Comparison of ENCODE assay signal across 15 mouse cellular contexts in the genomic region with DNA sequence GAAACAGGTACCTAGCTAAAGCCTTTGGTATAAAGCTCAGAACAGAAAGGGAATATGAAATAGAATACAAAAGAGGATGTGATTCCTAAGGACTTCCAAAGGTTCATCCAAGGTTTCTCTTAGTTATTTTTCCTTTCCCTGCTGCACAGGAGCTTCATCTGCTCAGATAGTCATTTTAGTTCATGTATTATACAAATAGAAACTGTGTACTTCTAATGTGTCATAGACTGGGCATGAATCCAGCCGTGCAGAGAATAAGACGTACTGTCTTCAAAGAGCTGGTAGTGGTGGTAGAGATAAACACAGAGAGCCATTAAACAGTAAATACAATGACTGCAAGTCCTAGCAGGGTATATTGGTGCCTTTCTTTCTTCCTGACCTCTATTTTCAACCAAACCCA.
DNase-seq lines count a peak whose midpoint lies in the region; ATAC-seq and TF ChIP-seq lines count a peak whose summit lies in the region.
"Had no signal": no experiment of that assay in that cellular context is flagged by ENCODE, and none has a peak within 500 bp of the region (broad histone marks: within the 10 kb centered on the region; RNA-seq: fewer than 3 reads in every experiment).

No protein-coding gene starts in this region.

- no peak for TF ChIP-seq POLR2A in brain, embryonic 14.5 days (IDR thresholded peaks at IDR 0.05; ENCODE audit: borderline replicate concordance, extremely low read depth, insufficient read depth, insufficient read length, poor library complexity, severe bottlenecking)

- no peak overlapping the region for H3K27ac ChIP-seq in midbrain, postnatal 0 days (ENCODE audit: low read depth, low read length)
- H3K27ac ChIP-seq: limb, embryonic 15.5 days; lung, embryonic 15.5 days; midbrain, embryonic 12.5 days had no signal

- H3K9ac ChIP-seq in midbrain, postnatal 0 days (replicated peaks; ENCODE audit: low read length, poor library complexity, severe bottlenecking), result no peak overlapping the region
- H3K9ac ChIP-seq: limb, embryonic 15.5 days; lung, embryonic 15.5 days; midbrain, embryonic 12.5 days had no signal

- H3K36me3 ChIP-seq in midbrain, postnatal 0 days (ENCODE audit: insufficient read depth, low read length), result no peaks in the 10 kb centered on the region
- H3K36me3 ChIP-seq: limb, embryonic 15.5 days; lung, embryonic 15.5 days; midbrain, embryonic 12.5 days had no signal

- H3K27me3 ChIP-seq in midbrain, postnatal 0 days (ENCODE audit: insufficient read depth, low read length), result no peaks in the 10 kb centered on the region
- H3K27me3 ChIP-seq: limb, embryonic 15.5 days; lung, embryonic 15.5 days; midbrain, embryonic 12.5 days had no signal

- no peak for TF ChIP-seq CTCF in brain, embryonic 14.5 days (IDR thresholded peaks at IDR 0.05; ENCODE audit: borderline replicate concordance, extremely low read depth, insufficient read depth, insufficient read length)
- no peak for TF ChIP-seq CTCF in midbrain, postnatal 0 days (IDR thresholded peaks at IDR 0.05)

- no peak for ATAC-seq in midbrain, postnatal 0 days (ENCODE audit: low FRiP score)
- ATAC-seq: hindbrain, embryonic 16.5 days had no signal

- H3K4me3 ChIP-seq in midbrain, postnatal 0 days (ENCODE audit: low read depth, low read length), result no peak overlapping the region
- H3K4me3 ChIP-seq: limb, embryonic 15.5 days; lung, embryonic 15.5 days; midbrain, embryonic 12.5 days had no signal

- no peak overlapping the region for H3K4me2 ChIP-seq in midbrain, postnatal 0 days (ENCODE audit: low read depth, low read length, poor library complexity, severe bottlenecking)
- H3K4me2 ChIP-seq: limb, embryonic 15.5 days; lung, embryonic 15.5 days; midbrain, embryonic 12.5 days had no signal

- no peaks in the 10 kb centered on the region for H3K9me3 ChIP-seq in midbrain, postnatal 0 days (ENCODE audit: low read length)
- H3K9me3 ChIP-seq: limb, embryonic 15.5 days; lung, embryonic 15.5 days; midbrain, embryonic 12.5 days had no signal

- peak; percentile 5 for DNase-seq in layer of hippocampus, adult 11-12 months (ENCODE audit: low spot score)
- no peak for DNase-seq in layer of hippocampus, postnatal 10 days (ENCODE audit: low spot score in 2 of 2)
- DNase-seq in brain, embryonic 14.5 days (ENCODE audit: low read depth), result peak; percentile 6
- peak; percentile 16 for DNase-seq in layer of hippocampus, adult 9-11 months
- DNase-seq in right cerebral cortex, postnatal 14 days, result peak; percentile 42
- DNase-seq in midbrain, postnatal 0 days (ENCODE audit: low spot score), result no peak
- DNase-seq in gastrocnemius, postnatal 25 days, result no peak
- DNase-seq: cerebellum, adult 9-11 months; heart, adult 11 months; kidney, adult 8-10 months; thymus, adult 2 months had no signal

- no peaks in the 10 kb centered on the region for H3K4me1 ChIP-seq in midbrain, postnatal 0 days (ENCODE audit: insufficient read depth, low read length)
- H3K4me1 ChIP-seq: limb, embryonic 15.5 days; midbrain, embryonic 12.5 days had no signal

- 78% methylated on average over 2 of the region's 2 CpGs for WGBS in midbrain, postnatal 0 days

Comparison
In these comparisons a context has a peak if more than half of its experiments do, and no peak if none do; other contexts are left out.
1. DNase-seq: peak in layer of hippocampus, adult 11-12 months (single experiment), brain, embryonic 14.5 days (single experiment), layer of hippocampus, adult 9-11 months (single experiment) and right cerebral cortex, postnatal 14 days (single experiment); none in layer of hippocampus, postnatal 10 days (0 of 2), midbrain, postnatal 0 days (single experiment) and gastrocnemius, postnatal 25 days (single experiment).